Mouse (Mus musculus) small intestine, adult 2 months (tissue): ENCODE results near the gene Ift81. TPM values are rescaled to one million over a fixed set of nuclear protein-coding genes. Genes with fewer than 3 reads are reported as not detected.

Source experiments
- H3K27ac ChIP-seq: fragments of 200-500 bp; 2 replicates; pipeline ENCODE4 v1.5.1; 2012; ENCODE audit warnings: low read depth, low read length, control low read depth, inconsistent platforms; ENCODE audit not compliant: insufficient read depth
- H3K27me3 ChIP-seq: fragments of 200-500 bp; 2 replicates; pipeline ENCODE4 v1.6.1; 2012; ENCODE audit warnings: mild to moderate bottlenecking, moderate library complexity, low read length, inconsistent platforms; ENCODE audit not compliant: control insufficient read depth, insufficient read depth
- H3K36me3 ChIP-seq: fragments of 200-500 bp; 2 replicates; pipeline ENCODE4 v1.6.1; 2012; ENCODE audit warnings: mild to moderate bottlenecking, low read length, control low read depth, inconsistent platforms; ENCODE audit not compliant: control insufficient read depth, insufficient read depth
- H3K4me1 ChIP-seq: fragments of 200-500 bp; 2 replicates; pipeline ENCODE4 v1.6.1; 2012; ENCODE audit warnings: low read length, inconsistent platforms, mixed read lengths; ENCODE audit not compliant: control insufficient read depth, insufficient read depth, insufficient read length
- H3K4me3 ChIP-seq: fragments of 200-500 bp; 2 replicates; pipeline ENCODE4 v1.5.1; 2012; ENCODE audit warnings: low read depth, mild to moderate bottlenecking, control low read depth, inconsistent platforms, low read length, moderate library complexity
- CTCF ChIP-seq: fragments of 200-500 bp; IDR thresholded peaks from 2 replicates; pipeline ENCODE4 v1.5.1; 2012; ENCODE audit warnings: low read depth, mild to moderate bottlenecking, control low read depth, inconsistent platforms, low read length, moderate library complexity, mixed read lengths; ENCODE audit not compliant: insufficient replicate concordance, insufficient read length; ENCODE audit errors: extremely low read depth
- POLR2A ChIP-seq: fragments of 200-500 bp; IDR thresholded peaks from 2 replicates; pipeline ENCODE4 v1.6.1; 2012; ENCODE audit warnings: low read depth, mild to moderate bottlenecking, control low read depth, inconsistent platforms, low read length, moderate library complexity
- WGBS: fragments of 180-500 bp; shearing (Covaris S2); methylation state at CpG from one replicate; pipeline ENCODE4 v1.1.7; 2018; 5-methylcytosine and 5-hydroxymethylcytosine counted together
- polyA plus RNA-seq: library from polyadenylated mRNA; depleted of rRNA; stranded (reverse); fragments of >200 nt; gene quantifications from 2 replicates; pipeline ENCODE4 v1.2.3, GENCODE M21; 2012

The Ift81 gene
- polyA plus RNA-seq, 1 experiment: 0.15 TPM

GRCm38 (mm10) chr5:122547810-122548209 lies 66.5 kb downstream of the Ift81 start:
- 75% methylated on average over 6 of the region's 6 CpGs for WGBS
- no peaks in the 10 kb centered on the region for H3K27me3 ChIP-seq
- TF ChIP-seq POLR2A (no peak), CTCF (no peak)
- no peaks in the 10 kb centered on the region for H3K36me3 ChIP-seq
- H3K4me3 ChIP-seq: no peak overlapping the region
- H3K27ac ChIP-seq: peak overlapping the region; percentile 54
- H3K4me1 ChIP-seq: peaks cover 15% of the 10 kb centered on the region

- TF ChIP-seq CTCF (no peak), POLR2A (no peak)
- Histone ChIP-seq H3K27me3 (no peaks in the 10 kb centered on the region), H3K4me1 (peaks cover 15% of the 10 kb centered on the region), H3K27ac (no peak overlapping the region), H3K36me3 (no peaks in the 10 kb centered on the region), H3K4me3 (no peak overlapping the region)
- 41% methylated on average over 7 of the region's 7 CpGs for WGBS
These were observed 67.0 kb downstream of the Ift81 start for GRCm38 (mm10) chr5:122547251-122547714.

- WGBS: 85% methylated on average over 6 of the region's 6 CpGs
- TF ChIP-seq CTCF: no peak
- no peak for TF ChIP-seq POLR2A
- peaks cover 7% of the 10 kb centered on the region for H3K4me1 ChIP-seq
- no peak overlapping the region for H3K27ac ChIP-seq
- no peak overlapping the region for H3K4me3 ChIP-seq
- H3K27me3 ChIP-seq: no peaks in the 10 kb centered on the region
- no peaks in the 10 kb centered on the region for H3K36me3 ChIP-seq
These were observed 70.9 kb downstream of the Ift81 start for GRCm38 (mm10) chr5:122543392-122543791.

- TF ChIP-seq CTCF (no peak), POLR2A (no peak)
- H3K36me3 ChIP-seq: no peaks in the 10 kb centered on the region
- 49% methylated on average over 8 of the region's 8 CpGs for WGBS
- no peaks in the 10 kb centered on the region for H3K4me1 ChIP-seq
- no peak overlapping the region for H3K27ac ChIP-seq
- H3K4me3 ChIP-seq: no peak overlapping the region
- no peaks in the 10 kb centered on the region for H3K27me3 ChIP-seq
These were observed 72.4 kb downstream of the Ift81 start for GRCm38 (mm10) chr5:122541871-122542270.

GRCm38 (mm10) chr5:122538077-122538476 lies 76.2 kb downstream of the Ift81 start:
- WGBS: 89% methylated on average over 11 of the region's 11 CpGs
- no peaks in the 10 kb centered on the region for H3K4me1 ChIP-seq
- TF ChIP-seq CTCF (no peak), POLR2A (no peak)
- no peak overlapping the region for H3K4me3 ChIP-seq
- H3K36me3 ChIP-seq: no peaks in the 10 kb centered on the region
- no peak overlapping the region for H3K27ac ChIP-seq
- no peaks in the 10 kb centered on the region for H3K27me3 ChIP-seq

GRCm38 (mm10) chr5:122537654-122538053 lies 76.7 kb downstream of the Ift81 start:
- no peak for TF ChIP-seq POLR2A
- TF ChIP-seq CTCF: no peak
- no peak overlapping the region for H3K27ac ChIP-seq
- WGBS: 97% methylated on average over 5 of the region's 5 CpGs
- H3K4me1 ChIP-seq: no peaks in the 10 kb centered on the region
- H3K27me3 ChIP-seq: no peaks in the 10 kb centered on the region
- no peak overlapping the region for H3K4me3 ChIP-seq
- H3K36me3 ChIP-seq: no peaks in the 10 kb centered on the region

- Histone ChIP-seq H3K27me3 (no peaks in the 10 kb centered on the region), H3K4me3 (no peak overlapping the region), H3K36me3 (no peaks in the 10 kb centered on the region), H3K4me1 (peaks cover 16% of the 10 kb centered on the region), H3K27ac (no peak overlapping the region)
- 67% methylated on average over 8 of the region's 8 CpGs for WGBS
- no peak for TF ChIP-seq POLR2A
- TF ChIP-seq CTCF: no peak
These were observed 80.4 kb downstream of the Ift81 start for GRCm38 (mm10) chr5:122533884-122534283.
